ENCODE assay signal across 29 mouse cellular contexts in the genomic region with DNA sequence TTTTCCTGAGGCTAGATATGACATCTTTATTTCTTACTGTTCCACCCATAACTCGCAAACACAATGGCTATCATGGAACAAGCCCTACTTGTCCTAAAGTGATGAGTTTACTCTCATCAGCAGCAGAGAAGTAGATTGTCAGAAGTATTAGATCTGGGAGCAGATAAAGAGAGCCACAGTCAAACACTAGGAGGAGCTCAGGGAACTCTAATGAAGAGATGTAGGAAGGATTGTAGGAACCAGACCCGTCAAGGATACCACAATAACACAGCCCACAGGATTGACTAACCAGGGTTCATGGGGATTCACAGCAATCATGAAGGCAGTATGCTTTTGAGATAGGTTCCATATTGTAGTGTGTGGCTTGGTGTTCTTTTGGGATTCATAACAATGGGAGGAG.
A peak's percentile ranks its signal among the peaks of the same experiment; 100 is the strongest.
DNase-seq lines count a peak whose midpoint lies in the region; ATAC-seq and TF ChIP-seq lines count a peak whose summit lies in the region.
"Had no signal": no experiment of that assay in that cellular context is flagged by ENCODE, and none has a peak within 500 bp of the region (broad histone marks: within the 10 kb centered on the region; RNA-seq: fewer than 3 reads in every experiment).

No protein-coding gene starts in this region.

- peak; percentile 72 for TF ChIP-seq CTCF in layer of hippocampus, adult 2 months (conservative IDR thresholded peaks at IDR 0.05)

- DNase-seq in frontal cortex, postnatal 36 days (ENCODE audit: low spot score in 2 of 2): no peak
- no peak for DNase-seq in layer of hippocampus, adult 2 months (ENCODE audit: low spot score in 2 of 2)
- no peak for DNase-seq in layer of hippocampus, adult 8-10 months (ENCODE audit: low spot score in 2 of 2)
- peak; percentile 10 for DNase-seq in retina, postnatal 1 day
- no peak for DNase-seq in retina, embryonic 14.5 days (ENCODE audit: low spot score)
- no peak for DNase-seq in spleen, postnatal 10 days (ENCODE audit: low spot score in 2 of 2)
- DNase-seq: adrenal gland, postnatal 25 days; cerebellum, adult 2 months; cerebellum, postnatal 14 days; heart, adult 2 months; heart, postnatal 4 days; kidney, adult 11 months; kidney, postnatal 36 days; lung, embryonic 14.5 days; lung, postnatal 14 days; right cerebral cortex, postnatal 14 days; thymus, postnatal 25 days had no signal

- no peak overlapping the region for H3K27ac ChIP-seq in layer of hippocampus, adult 2 months
- H3K27ac ChIP-seq: heart, adult 2 months; hindbrain, embryonic 13.5 days; kidney, embryonic 15.5 days; limb, embryonic 12.5 days; liver, embryonic 15.5 days; neural tube, embryonic 13.5 days; stomach, embryonic 15.5 days had no signal

- ATAC-seq in frontal cortex, adult (ENCODE audit: low TSS enrichment): peak; percentile 69
- ATAC-seq: inflammation-experienced regulatory T-cells, adult 6 months; midbrain, embryonic 16.5 days had no signal

- no peak overlapping the region for H3K4me3 ChIP-seq in layer of hippocampus, adult 2 months
- H3K4me3 ChIP-seq: erythroblast, embryonic 14.5 days; heart, adult 2 months; heart, embryonic 12.5 days; hindbrain, embryonic 13.5 days; kidney, embryonic 15.5 days; limb, embryonic 12.5 days; liver, embryonic 15.5 days; myocyte; neural tube, embryonic 13.5 days; stomach, embryonic 15.5 days had no signal
